Mouse (Mus musculus) hematopoietic stem cell, adult 5-6 weeks (primary cell): Measurements from ENCODE around the gene Olfm2. TPM values are rescaled to one million over a fixed set of nuclear protein-coding genes. Genes with fewer than 3 reads are reported as not detected.
A peak's percentile ranks its signal among the peaks of the same experiment; 100 is the strongest.

Experiments
- ATAC-seq, 2 experiments: fragments of 125-278 bp in 1 of 2; replicated peaks in 1 of 2; 2 replicates each; pipeline ENCODE4 v1.8.0; 2016 to 2017; ENCODE audit warnings: inconsistent platforms in 2 of 2, mild to moderate bottlenecking in 2 of 2, moderate number of reproducible peaks in 2 of 2, low read depth in 1 of 2, moderate TSS enrichment in 1 of 2; ENCODE audit not compliant: low FRiP score in 2 of 2, poor library complexity in 2 of 2, severe bottlenecking in 2 of 2, insufficient read depth in 1 of 2, low TSS enrichment in 1 of 2
- total RNA-seq: library from RNA; stranded (forward); fragments of 172-1452, 232-1000 nt; gene quantifications from 2 replicates; pipeline ENCODE4 v1.2.3, GENCODE M21; 2017

Gene Olfm2
- total RNA-seq: not detected in 2 replicates

DNA sequence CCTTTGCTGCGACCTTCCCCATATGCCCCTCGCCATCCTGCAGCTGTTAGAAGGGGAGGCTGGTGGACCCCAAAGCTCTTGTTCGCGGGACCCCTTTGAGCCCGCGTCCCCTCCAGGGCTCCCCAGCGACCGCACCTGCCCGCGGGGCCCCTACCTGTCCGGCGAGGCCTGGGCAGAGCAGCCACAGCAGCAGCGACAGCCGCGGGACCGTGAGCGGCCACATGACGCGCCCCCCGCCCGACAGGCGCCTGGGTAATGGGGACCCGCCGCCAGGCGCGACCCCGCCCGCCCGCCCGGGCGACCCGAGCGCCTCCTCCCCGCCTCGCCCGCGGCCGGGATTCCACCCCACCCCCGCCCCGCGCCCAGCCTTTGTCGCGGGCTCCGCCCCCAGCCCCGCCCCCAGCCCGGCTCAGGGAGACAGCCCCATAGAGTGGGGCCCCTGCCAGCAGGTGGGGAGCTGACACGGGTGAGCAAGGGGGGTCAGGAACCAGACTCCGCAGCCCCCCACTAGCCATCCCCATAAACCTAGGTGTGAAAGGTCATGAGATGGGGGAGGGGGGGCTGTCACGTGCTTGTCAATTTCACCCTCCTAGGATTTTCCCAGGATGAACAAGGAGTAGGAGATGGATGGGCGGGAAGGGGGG lies at the start of gene Olfm2:
Olfm2 (minus strand) TSS at position 333 of the 644 bp plus-strand sequence.
- ATAC-seq: no peak

DNA sequence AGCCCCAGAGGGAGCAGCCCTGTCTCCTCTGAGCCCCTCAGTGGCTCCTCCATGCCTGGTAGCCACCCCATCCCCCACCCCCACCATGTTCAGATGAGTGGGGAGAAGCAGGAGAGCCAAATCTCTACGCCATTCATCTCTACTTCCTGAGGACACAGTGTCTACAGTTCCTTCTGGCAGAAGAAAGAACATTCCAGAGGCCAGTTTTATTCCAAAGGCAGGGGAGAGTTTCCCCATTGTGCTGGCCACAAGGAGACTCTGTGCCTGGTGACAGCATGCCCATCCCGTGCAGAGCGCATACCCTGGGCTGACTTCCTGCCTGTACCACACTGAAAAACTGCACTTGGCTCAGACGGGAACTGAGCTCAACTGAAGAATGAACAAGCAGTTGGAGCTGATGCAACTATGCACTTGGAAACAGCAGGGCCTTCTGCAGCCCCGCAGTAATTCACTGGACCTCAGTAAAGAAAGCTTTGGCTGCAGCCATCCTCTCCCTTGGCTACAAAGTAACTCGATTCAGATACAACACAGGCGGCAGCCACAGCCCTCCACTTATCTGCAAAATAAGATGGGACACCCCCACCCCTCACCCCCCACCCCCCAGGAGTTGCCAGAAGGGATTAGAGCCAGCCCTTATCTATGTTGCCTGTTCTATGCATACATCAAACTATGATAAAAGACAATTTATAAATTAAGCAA lies 48.1 kb upstream of the Olfm2 start:
- ATAC-seq: peak; percentile 83 to 93

DNA sequence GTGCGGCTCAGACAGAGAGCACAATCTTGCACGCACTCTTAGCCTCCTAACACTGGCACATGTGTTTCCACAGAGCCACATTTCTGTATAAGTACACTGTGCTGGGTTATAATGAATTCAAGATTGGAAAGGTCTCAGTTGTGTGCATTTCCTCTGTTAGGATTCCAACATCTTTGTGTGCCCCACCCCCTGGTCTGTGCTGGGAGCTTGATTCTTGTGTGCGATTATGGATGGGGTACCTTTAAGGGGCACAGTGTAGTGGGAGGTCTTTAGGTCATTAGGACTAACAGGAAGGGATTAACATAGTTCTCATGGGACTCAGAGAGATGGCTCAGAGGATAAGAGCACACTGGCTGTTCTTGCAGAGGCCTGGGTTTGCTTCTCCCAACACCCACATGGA lies 44.2 kb upstream of the Olfm2 start:
- ATAC-seq: no peak

GRCm38 (mm10) chr9:20789651-20790050 lies 43.5 kb upstream of the Olfm2 start:
- no peak for ATAC-seq

- ATAC-seq: no peak
Observed at GRCm38 (mm10) chr9:20787992-20788391, 41.8 kb upstream of the Olfm2 start.

DNA sequence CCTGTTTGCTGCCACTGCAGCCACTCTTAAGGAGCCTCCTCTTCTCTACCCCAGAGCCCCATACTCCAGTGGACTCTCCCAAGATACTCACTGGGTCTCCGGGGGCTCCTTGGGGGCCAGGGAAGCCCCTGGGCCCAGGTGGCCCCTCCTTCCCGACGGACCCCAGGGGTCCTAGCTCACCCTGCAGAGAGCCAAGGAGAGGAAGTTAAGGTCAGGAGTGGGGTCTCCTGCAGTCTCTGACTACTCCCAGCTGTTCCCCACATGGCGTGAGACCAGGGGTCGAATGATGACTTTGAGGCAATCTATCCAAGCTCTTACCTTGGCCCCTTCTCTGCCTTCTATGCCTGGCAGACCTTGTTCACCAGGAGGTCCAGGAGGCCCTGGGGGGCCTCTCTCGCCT lies 38.9 kb upstream of the Olfm2 start:
- ATAC-seq: no peak

GRCm38 (mm10) chr9:20781286-20781685 lies 35.1 kb upstream of the Olfm2 start:
- ATAC-seq: no peak

DNA sequence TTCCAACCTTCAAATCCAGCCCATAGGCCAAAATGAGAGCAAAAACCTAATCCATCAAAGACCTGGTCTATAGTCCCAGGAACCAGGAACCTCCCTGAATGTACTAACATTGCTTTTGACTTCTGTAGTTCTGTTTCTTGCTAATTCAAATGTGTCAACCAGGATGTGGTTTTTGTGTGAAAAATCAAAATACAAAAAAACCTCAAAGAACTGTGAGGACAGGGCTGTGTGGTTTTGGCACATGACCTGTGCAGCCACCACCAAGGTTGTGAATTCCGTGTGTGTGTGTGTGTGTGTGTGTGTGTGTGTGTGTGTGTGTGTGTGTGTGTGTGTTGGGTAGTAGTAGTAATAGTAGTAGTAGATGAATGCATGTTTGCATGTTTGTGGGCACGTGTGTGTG lies 19.1 kb upstream of the Olfm2 start:
- peak; percentile 72 to 80 for ATAC-seq

GRCm38 (mm10) chr9:20763099-20763498 lies 16.9 kb upstream of the Olfm2 start:
- ATAC-seq: no peak

GRCm38 (mm10) chr9:20762197-20762961 lies 16.2 kb upstream of the Olfm2 start:
- ATAC-seq: no peak

DNA sequence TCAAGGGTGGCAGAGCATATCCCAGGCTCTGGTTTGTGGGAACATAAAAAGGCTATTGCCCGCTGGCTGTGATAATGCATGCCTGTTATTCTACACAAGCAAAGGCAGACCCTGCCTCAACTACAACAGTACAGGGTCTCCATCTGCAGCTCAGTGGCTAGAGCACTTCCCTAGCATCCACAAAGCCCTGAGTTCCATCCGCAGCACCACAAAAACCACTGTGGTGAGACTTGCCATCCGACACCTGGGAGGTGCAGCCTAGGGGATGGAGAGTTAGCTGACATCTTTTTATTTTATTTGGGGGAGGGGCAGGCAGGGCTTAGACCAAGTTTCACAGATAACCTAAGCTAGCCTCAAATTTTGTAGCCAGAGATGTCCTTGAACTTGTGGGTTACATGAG lies 15.2 kb upstream of the Olfm2 start:
- no peak for ATAC-seq

GRCm38 (mm10) chr9:20760813-20761212 lies 14.7 kb upstream of the Olfm2 start:
- ATAC-seq: peak in 1 of 2 experiments; percentile 13; a peak in 1 of 4 replicates

- no peak for ATAC-seq
Observed at GRCm38 (mm10) chr9:20758896-20759295, 12.7 kb upstream of the Olfm2 start.

- no peak for ATAC-seq
Observed at GRCm38 (mm10) chr9:20758243-20758642, 12.1 kb upstream of the Olfm2 start.

- peak; percentile 66 to 71; a peak in 3 of 4 replicates for ATAC-seq
Observed at GRCm38 (mm10) chr9:20757087-20757955, 11.2 kb upstream of the Olfm2 start.

GRCm38 (mm10) chr9:20756081-20756700 lies 10.0 kb upstream of the Olfm2 start:
- ATAC-seq: no peak

GRCm38 (mm10) chr9:20754335-20754734 lies 8.2 kb upstream of the Olfm2 start:
- no peak for ATAC-seq
